Mouse (Mus musculus): Measurements from ENCODE around the gene Arap1. TPM values are rescaled to one million over a fixed set of nuclear protein-coding genes. Genes with fewer than 3 reads are reported as not detected.

The Arap1 gene
- total and polyA plus RNA-seq, 2 experiments from 2014 or later: 6.9 to 30.0 TPM

GRCm38 (mm10) chr7:101315699-101316098, 32.2 kb upstream of the Arap1 start:
- TF ChIP-seq CTCF (IDR thresholded peaks at IDR 0.05): no peak
- H3K9me3 ChIP-seq (ENCODE audit: low read length): no peaks in the 10 kb centered on the region
- no peak overlapping the region for H3K4me2 ChIP-seq (ENCODE audit: low read depth, low read length, poor library complexity, severe bottlenecking)
- no peak overlapping the region for H3K4me3 ChIP-seq (ENCODE audit: low read depth, low read length)
- H3K27me3 ChIP-seq (ENCODE audit: insufficient read depth, low read length): peaks cover 7% of the 10 kb centered on the region
- ATAC-seq (ENCODE audit: low FRiP score) (no peak), DNase-seq (ENCODE audit: low spot score) (no peak)
- H3K9ac ChIP-seq (replicated peaks; ENCODE audit: low read length, poor library complexity, severe bottlenecking): no peak overlapping the region
- H3K4me1 ChIP-seq (ENCODE audit: insufficient read depth, low read length): no peaks in the 10 kb centered on the region
- H3K36me3 ChIP-seq (ENCODE audit: insufficient read depth, low read length): no peaks in the 10 kb centered on the region
- H3K27ac ChIP-seq (ENCODE audit: low read depth, low read length): no peak overlapping the region

GRCm38 (mm10) chr7:101316591-101317001, 31.3 kb upstream of the Arap1 start:
- H3K27me3 ChIP-seq (ENCODE audit: insufficient read depth, low read length): peaks cover 7% of the 10 kb centered on the region
- H3K9ac ChIP-seq (replicated peaks; ENCODE audit: low read length, poor library complexity, severe bottlenecking): no peak overlapping the region
- TF ChIP-seq CTCF (IDR thresholded peaks at IDR 0.05): no peak
- H3K4me2 ChIP-seq (ENCODE audit: low read depth, low read length, poor library complexity, severe bottlenecking): no peak overlapping the region
- no peak overlapping the region for H3K27ac ChIP-seq (ENCODE audit: low read depth, low read length)
- ATAC-seq (ENCODE audit: low FRiP score) (no peak), DNase-seq (ENCODE audit: low spot score) (no peak)
- H3K4me3 ChIP-seq (ENCODE audit: low read depth, low read length): no peak overlapping the region
- WGBS: 74% methylated on average over 6 of the region's 6 CpGs
- H3K9me3 ChIP-seq (ENCODE audit: low read length): no peaks in the 10 kb centered on the region
- H3K36me3 ChIP-seq (ENCODE audit: insufficient read depth, low read length): no peaks in the 10 kb centered on the region
- H3K4me1 ChIP-seq (ENCODE audit: insufficient read depth, low read length): no peaks in the 10 kb centered on the region

- H3K9ac ChIP-seq (replicated peaks; ENCODE audit: low read length, poor library complexity, severe bottlenecking): no peak within 1 kb of the TSS
- TF ChIP-seq CTCF (IDR thresholded peaks at IDR 0.05): no peak
- H3K9me3 ChIP-seq (ENCODE audit: low read length): no peaks in the 10 kb centered on the region
- no peaks in the 10 kb centered on the region for H3K4me1 ChIP-seq (ENCODE audit: insufficient read depth, low read length)
- no peaks in the 10 kb centered on the region for H3K36me3 ChIP-seq (ENCODE audit: insufficient read depth, low read length)
- H3K4me3 ChIP-seq (ENCODE audit: low read depth, low read length): no peak within 1 kb of the TSS
- no peak within 1 kb of the TSS for H3K27ac ChIP-seq (ENCODE audit: low read depth, low read length)
- no peak within 1 kb of the TSS for H3K4me2 ChIP-seq (ENCODE audit: low read depth, low read length, poor library complexity, severe bottlenecking)
- no peak for DNase-seq (ENCODE audit: low spot score)
- ATAC-seq (ENCODE audit: low FRiP score): no peak
- 82% methylated on average over 3 of the region's 3 CpGs for WGBS
- H3K27me3 ChIP-seq (ENCODE audit: insufficient read depth, low read length): peaks cover 7% of the 10 kb centered on the region
Measured at GRCm38 (mm10) chr7:101317014-101317413, 30.9 kb upstream of the Arap1 start, which contains the start of gene Stard10. Gene Stard10 (plus strand): TSS chr7:101317086.

DNA sequence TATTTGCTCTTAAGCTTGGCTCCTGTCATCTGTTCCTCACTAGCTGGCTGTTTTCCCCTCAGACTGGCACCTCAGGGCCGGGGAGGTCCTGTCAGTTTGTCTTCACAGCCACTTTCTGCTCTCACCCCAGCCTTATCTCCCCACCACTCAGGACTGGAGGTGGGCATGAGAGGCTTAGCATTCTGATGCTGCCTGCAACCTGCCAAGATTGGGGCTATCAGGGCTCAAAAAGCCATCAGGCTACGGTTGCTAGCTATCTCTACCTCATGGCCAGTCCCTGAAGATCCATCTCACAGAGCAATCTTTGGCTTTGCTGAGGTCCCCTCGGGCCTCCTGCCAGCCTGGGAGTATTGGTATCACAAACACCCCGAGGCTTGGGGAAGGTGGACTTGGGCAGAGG, 29.0 kb upstream of the Arap1 start:
- ATAC-seq (ENCODE audit: low FRiP score) (no peak), DNase-seq (ENCODE audit: low spot score) (no peak)
- Histone ChIP-seq H3K27ac (ENCODE audit: low read depth, low read length) (no peak overlapping the region), H3K9ac (replicated peaks; ENCODE audit: low read length, poor library complexity, severe bottlenecking) (no peak overlapping the region), H3K4me2 (ENCODE audit: low read depth, low read length, poor library complexity, severe bottlenecking) (no peak overlapping the region), H3K4me1 (ENCODE audit: insufficient read depth, low read length) (no peaks in the 10 kb centered on the region), H3K27me3 (ENCODE audit: insufficient read depth, low read length) (peaks cover 7% of the 10 kb centered on the region), H3K36me3 (ENCODE audit: insufficient read depth, low read length) (no peaks in the 10 kb centered on the region), H3K4me3 (ENCODE audit: low read depth, low read length) (no peak overlapping the region), H3K9me3 (ENCODE audit: low read length) (no peaks in the 10 kb centered on the region)
- TF ChIP-seq CTCF (IDR thresholded peaks at IDR 0.05): no peak
- 74% methylated on average over 4 of the region's 4 CpGs for WGBS

- Histone ChIP-seq H3K4me2 (ENCODE audit: low read depth, low read length, poor library complexity, severe bottlenecking) (no peak overlapping the region), H3K9me3 (ENCODE audit: low read length) (no peaks in the 10 kb centered on the region), H3K4me3 (ENCODE audit: low read depth, low read length) (no peak overlapping the region), H3K27me3 (ENCODE audit: insufficient read depth, low read length) (peaks cover 7% of the 10 kb centered on the region), H3K36me3 (ENCODE audit: insufficient read depth, low read length) (no peaks in the 10 kb centered on the region), H3K9ac (replicated peaks; ENCODE audit: low read length, poor library complexity, severe bottlenecking) (no peak overlapping the region), H3K4me1 (ENCODE audit: insufficient read depth, low read length) (no peaks in the 10 kb centered on the region), H3K27ac (ENCODE audit: low read depth, low read length) (no peak overlapping the region)
- ATAC-seq (ENCODE audit: low FRiP score): no peak
- 91% methylated on average over 1 of the region's 1 CpGs for WGBS
- no peak for TF ChIP-seq CTCF (IDR thresholded peaks at IDR 0.05)
- no peak for DNase-seq (ENCODE audit: low spot score)
Measured at GRCm38 (mm10) chr7:101319796-101320195, 28.1 kb upstream of the Arap1 start.

GRCm38 (mm10) chr7:101320399-101321217, 27.3 kb upstream of the Arap1 start:
- peak overlapping the region; percentile 68 for H3K9ac ChIP-seq (replicated peaks; ENCODE audit: low read length, poor library complexity, severe bottlenecking)
- DNase-seq (ENCODE audit: low spot score): peak; percentile 52
- no peaks in the 10 kb centered on the region for H3K4me1 ChIP-seq (ENCODE audit: insufficient read depth, low read length)
- WGBS: 7% methylated on average over 22 of the region's 37 CpGs
- H3K9me3 ChIP-seq (ENCODE audit: low read length): no peaks in the 10 kb centered on the region
- H3K27me3 ChIP-seq (ENCODE audit: insufficient read depth, low read length): peaks cover 7% of the 10 kb centered on the region
- ATAC-seq (ENCODE audit: low FRiP score): peak; percentile 65
- no peaks in the 10 kb centered on the region for H3K36me3 ChIP-seq (ENCODE audit: insufficient read depth, low read length)
- peak overlapping the region; percentile 86 for H3K4me2 ChIP-seq (ENCODE audit: low read depth, low read length, poor library complexity, severe bottlenecking)
- no peak overlapping the region for H3K27ac ChIP-seq (ENCODE audit: low read depth, low read length)
- TF ChIP-seq CTCF (IDR thresholded peaks at IDR 0.05): no peak
- peak overlapping the region; percentile 82 for H3K4me3 ChIP-seq (ENCODE audit: low read depth, low read length)
